Mouse (Mus musculus): Measurements from ENCODE around the gene Tas2r125.

DNA sequence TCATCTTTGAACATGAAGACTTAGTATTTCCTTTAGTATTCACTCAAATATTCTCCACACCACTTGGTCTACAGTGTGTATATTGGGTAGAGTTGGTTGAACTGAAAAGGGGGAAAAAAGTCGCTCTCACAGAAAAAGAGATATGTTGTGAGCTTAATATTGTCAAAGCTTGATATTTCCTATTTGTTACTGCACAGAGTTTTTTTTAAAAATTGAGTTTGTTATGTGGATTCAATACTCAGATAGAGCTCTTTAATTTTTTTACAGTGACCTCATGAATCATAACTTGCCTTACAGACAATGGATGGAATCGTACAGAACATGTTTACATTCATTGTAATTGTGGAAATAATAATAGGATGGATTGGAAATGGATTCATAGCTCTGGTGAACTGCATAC is 41.4 kb downstream of the Tas2r125 start, which contains the start of gene Tas2r129:
- TF ChIP-seq CHD2 (IDR thresholded peaks at IDR 0.05; ENCODE audit: low read length) (no peak), POLR2A (IDR thresholded peaks at IDR 0.05; ENCODE audit: control insufficient read depth in 1 of 2, insufficient read depth in 1 of 2, low read depth in 1 of 2, low read length in 2 of 2, poor library complexity in 1 of 2) (no peak), MEF2A (IDR thresholded peaks at IDR 0.05; ENCODE audit: extremely low read depth, insufficient replicate concordance, low read depth, low read length, poor library complexity, severe bottlenecking) (no peak), EP300 (IDR thresholded peaks at IDR 0.05; ENCODE audit: low read depth in 1 of 2, low read length in 2 of 2) (no peak), GATA1 (IDR thresholded peaks at IDR 0.05; ENCODE audit: low read depth, low read length) (no peak), BHLHE40 (IDR thresholded peaks at IDR 0.05; ENCODE audit: borderline replicate concordance, low read depth, low read length) (no peak), GABPA (IDR thresholded peaks at IDR 0.05; ENCODE audit: low read depth, low read length) (no peak), CTCF (IDR thresholded peaks at IDR 0.05 in 2 of 3, conservative IDR thresholded peaks at IDR 0.05 in 1 of 3; ENCODE audit: control insufficient read depth in 1 of 3, insufficient read depth in 1 of 3, low read depth in 2 of 3, low read length in 3 of 3, poor library complexity in 1 of 3, severe bottlenecking in 1 of 3) (no peak)
